Mouse (Mus musculus) adipocyte (in vitro differentiated cells): Measurements from ENCODE around the gene Gm19426.

Experiments used
- DNase-seq: peaks from one replicate; pipeline ENCODE4 v3.0.0-alpha.2; 2016; ENCODE audit warnings: low spot score

Gm19426 gene

GRCm38 (mm10) chr2:84721182-84721581 lies 22.3 kb downstream of the Gm19426 start:
- DNase-seq, result no peak

- no peak for DNase-seq
These were observed 22.7 kb downstream of the Gm19426 start for GRCm38 (mm10) chr2:84720718-84721117.

GRCm38 (mm10) chr2:84717357-84717756 lies 26.1 kb downstream of the Gm19426 start:
- DNase-seq, result no peak

- peak; percentile 80 for DNase-seq
These were observed 26.8 kb downstream of the Gm19426 start for GRCm38 (mm10) chr2:84716423-84717355.

GRCm38 (mm10) chr2:84715562-84716361 lies 27.7 kb downstream of the Gm19426 start:
- DNase-seq, result peak; percentile 98

GRCm38 (mm10) chr2:84714811-84715561 lies 28.5 kb downstream of the Gm19426 start, which contains the start of gene Zdhhc5:
Gene Zdhhc5, minus strand, starts transcription at chr2:84715180.
- DNase-seq, result peak; percentile 98

GRCm38 (mm10) chr2:84714422-84714810 lies 29.0 kb downstream of the Gm19426 start:
- DNase-seq, result no peak

GRCm38 (mm10) chr2:84711898-84712297 lies 31.6 kb downstream of the Gm19426 start:
- no peak for DNase-seq

GRCm38 (mm10) chr2:84707523-84707922 lies 35.9 kb downstream of the Gm19426 start:
- no peak for DNase-seq

GRCm38 (mm10) chr2:84705295-84705694 lies 38.2 kb downstream of the Gm19426 start:
- DNase-seq, result no peak

GRCm38 (mm10) chr2:84704329-84704728 lies 39.1 kb downstream of the Gm19426 start:
- DNase-seq, result no peak

- DNase-seq, result no peak
These were observed 40.0 kb downstream of the Gm19426 start for GRCm38 (mm10) chr2:84703497-84703896.

- DNase-seq, result no peak
These were observed 48.3 kb downstream of the Gm19426 start for GRCm38 (mm10) chr2:84695007-84695695.
